In genomic region chr3:128222344-128222743, GRCm38 (mm10) we compare ENCODE assay signal across 14 mouse cellular contexts.
DNase-seq lines count a peak whose midpoint lies in the region; ATAC-seq and TF ChIP-seq lines count a peak whose summit lies in the region.
"Had no signal": no experiment of that assay in that cellular context is flagged by ENCODE, and none has a peak within 500 bp of the region (broad histone marks: within the 10 kb centered on the region; RNA-seq: fewer than 3 reads in every experiment).

No protein-coding gene starts in this region.

- H3K4me1 ChIP-seq in forebrain, embryonic 14.5 days (ENCODE audit: control insufficient read depth, insufficient read depth, low read length) = 0 out of 2 replicates have a peak, but pooled peaks cover 3% of the 10 kb centered on the region
- H3K4me1 ChIP-seq in forebrain, embryonic 15.5 days = no peaks in the 10 kb centered on the region; the same call in 1 of the 2 replicates
- H3K4me1 ChIP-seq in neural tube, embryonic 11.5 days (ENCODE audit: control insufficient read depth, insufficient read depth, low read length) = 0 out of 2 replicates have a peak, but pooled peaks cover 2% of the 10 kb centered on the region
- H3K4me1 ChIP-seq in lung, postnatal 0 days (ENCODE audit: insufficient read depth, low read depth, low read length) = no peaks in the 10 kb centered on the region
- H3K4me1 ChIP-seq: embryonic facial prominence, embryonic 12.5 days; heart, embryonic 15.5 days had no signal

- 17% methylated on average over 12 of the region's 12 CpGs for WGBS in forebrain, embryonic 14.5 days
- WGBS in forebrain, embryonic 15.5 days = 14% methylated on average over 12 of the region's 12 CpGs
- WGBS in neural tube, embryonic 11.5 days = 40% methylated on average over 12 of the region's 12 CpGs
- 46% methylated on average over 12 of the region's 12 CpGs for WGBS in lung, postnatal 0 days

- no peak overlapping the region for H3K27ac ChIP-seq in forebrain, embryonic 14.5 days (ENCODE audit: low read depth, low read length)
- no peak overlapping the region for H3K27ac ChIP-seq in forebrain, embryonic 15.5 days (replicated peaks)
- no peak overlapping the region for H3K27ac ChIP-seq in neural tube, embryonic 11.5 days (ENCODE audit: low read depth, low read length)
- no peak overlapping the region for H3K27ac ChIP-seq in lung, postnatal 0 days (ENCODE audit: low read length)
- H3K27ac ChIP-seq: embryonic facial prominence, embryonic 12.5 days; heart, embryonic 15.5 days; left cerebral cortex, adult 2 months; liver, embryonic 14.5 days had no signal

- no peak overlapping the region for H3K4me3 ChIP-seq in forebrain, embryonic 14.5 days (ENCODE audit: low read depth, low read length)
- no peak overlapping the region for H3K4me3 ChIP-seq in forebrain, embryonic 15.5 days
- H3K4me3 ChIP-seq in neural tube, embryonic 11.5 days (ENCODE audit: low read depth, low read length) = no peak overlapping the region
- no peak overlapping the region for H3K4me3 ChIP-seq in lung, postnatal 0 days (ENCODE audit: low read depth, low read length)
- H3K4me3 ChIP-seq: embryonic facial prominence, embryonic 12.5 days; heart, embryonic 15.5 days; left cerebral cortex, adult 2 months had no signal

- no peaks in the 10 kb centered on the region for H3K9me3 ChIP-seq in forebrain, embryonic 14.5 days (replicated peaks; ENCODE audit: control insufficient read depth, low read length)
- no peaks in the 10 kb centered on the region for H3K9me3 ChIP-seq in forebrain, embryonic 15.5 days
- H3K9me3 ChIP-seq in neural tube, embryonic 11.5 days (ENCODE audit: control insufficient read depth, low read length) = no peaks in the 10 kb centered on the region
- H3K9me3 ChIP-seq in lung, postnatal 0 days (ENCODE audit: low read length) = no peaks in the 10 kb centered on the region
- H3K9me3 ChIP-seq: embryonic facial prominence, embryonic 12.5 days; heart, embryonic 15.5 days had no signal

- DNase-seq in forebrain, embryonic 14.5 days (ENCODE audit: low spot score) = peak; percentile 19
- peak; percentile 9 for DNase-seq in embryo, embryonic 11.5 days (ENCODE audit: low read depth, low spot score)
- peak; percentile 31 to 38 for DNase-seq in kidney, postnatal 4 days
- DNase-seq in neural tube, embryonic 11.5 days (ENCODE audit: low spot score) = peak; percentile 43
- DNase-seq in lung, postnatal 0 days (ENCODE audit: low spot score) = no peak
- no peak for DNase-seq in left cerebral cortex, adult 11 months (ENCODE audit: low spot score)
- no peak for DNase-seq in lung, postnatal 4 days
- DNase-seq: thymus, adult 18-20 months had no signal

- TF ChIP-seq CTCF in lung, postnatal 0 days (IDR thresholded peaks at IDR 0.05) = no peak

- no peak overlapping the region for H3K4me2 ChIP-seq in forebrain, embryonic 14.5 days (ENCODE audit: low read length)
- no peak overlapping the region for H3K4me2 ChIP-seq in forebrain, embryonic 15.5 days (replicated peaks)
- no peak overlapping the region for H3K4me2 ChIP-seq in neural tube, embryonic 11.5 days (ENCODE audit: low read depth)
- H3K4me2 ChIP-seq in lung, postnatal 0 days (replicated peaks; ENCODE audit: low read depth, low read length) = no peak overlapping the region
- H3K4me2 ChIP-seq: embryonic facial prominence, embryonic 12.5 days; heart, embryonic 15.5 days had no signal

- H3K27me3 ChIP-seq in forebrain, embryonic 14.5 days (replicated peaks; ENCODE audit: control insufficient read depth, insufficient read depth, low read length) = no peaks in the 10 kb centered on the region
- no peaks in the 10 kb centered on the region for H3K27me3 ChIP-seq in forebrain, embryonic 15.5 days
- H3K27me3 ChIP-seq in neural tube, embryonic 11.5 days (ENCODE audit: control insufficient read depth, insufficient read depth, low read length) = no peaks in the 10 kb centered on the region
- H3K27me3 ChIP-seq in lung, postnatal 0 days (replicated peaks; ENCODE audit: insufficient read depth, low read length) = no peaks in the 10 kb centered on the region
- H3K27me3 ChIP-seq: embryonic facial prominence, embryonic 12.5 days; heart, embryonic 15.5 days had no signal

- no peak for ATAC-seq in forebrain, embryonic 14.5 days
- no peak for ATAC-seq in forebrain, embryonic 15.5 days (replicated peaks)
- ATAC-seq in neural tube, embryonic 11.5 days (ENCODE audit: insufficient read depth, low FRiP score, low TSS enrichment) = peak; percentile 27; the same call in 1 of the 2 replicates
- ATAC-seq in lung, postnatal 0 days = no peak
- ATAC-seq: intestine, postnatal 0 days had no signal

- H3K36me3 ChIP-seq in forebrain, embryonic 14.5 days (ENCODE audit: control insufficient read depth, insufficient read depth, low read length) = no peaks in the 10 kb centered on the region
- H3K36me3 ChIP-seq in forebrain, embryonic 15.5 days = no peaks in the 10 kb centered on the region
- no peaks in the 10 kb centered on the region for H3K36me3 ChIP-seq in neural tube, embryonic 11.5 days (ENCODE audit: control insufficient read depth, insufficient read depth, low read length)
- H3K36me3 ChIP-seq in lung, postnatal 0 days (ENCODE audit: insufficient read depth, low read length) = no peaks in the 10 kb centered on the region
- H3K36me3 ChIP-seq: embryonic facial prominence, embryonic 12.5 days; heart, embryonic 15.5 days had no signal

- H3K9ac ChIP-seq in forebrain, embryonic 14.5 days (ENCODE audit: low read length) = no peak overlapping the region
- H3K9ac ChIP-seq in forebrain, embryonic 15.5 days (replicated peaks) = no peak overlapping the region
- H3K9ac ChIP-seq in neural tube, embryonic 11.5 days (ENCODE audit: low read length) = no peak overlapping the region
- no peak overlapping the region for H3K9ac ChIP-seq in lung, postnatal 0 days (replicated peaks; ENCODE audit: low read depth)
- H3K9ac ChIP-seq: embryonic facial prominence, embryonic 12.5 days; heart, embryonic 15.5 days; liver, embryonic 14.5 days had no signal

- no peak for TF ChIP-seq EP300 in lung, postnatal 0 days (IDR thresholded peaks at IDR 0.05)

Comparison
In these comparisons a context has a peak if more than half of its experiments do, and no peak if none do; other contexts are left out.
1. DNase-seq: peak in forebrain, embryonic 14.5 days (single experiment), embryo, embryonic 11.5 days (single experiment), kidney, postnatal 4 days (2 of 2) and neural tube, embryonic 11.5 days (single experiment); none in lung, postnatal 0 days (single experiment), left cerebral cortex, adult 11 months (single experiment) and lung, postnatal 4 days (0 of 2).